Mouse (Mus musculus): Measurements from ENCODE around the gene Schip1. TPM values are rescaled to one million over a fixed set of nuclear protein-coding genes. Genes with fewer than 3 reads are reported as not detected.

Schip1 gene
- polyA plus RNA-seq, 1 experiment from 2014 or later: 71.8 TPM

GRCm38 (mm10) chr3:68403343-68403742 is 338.7 kb downstream of the Schip1 start:
- TF ChIP-seq CTCF (IDR thresholded peaks at IDR 0.05; ENCODE audit: low read depth): no peak
- Histone ChIP-seq H3K9ac (ENCODE audit: low read depth, low read length) (no peak overlapping the region), H3K4me3 (replicated peaks; ENCODE audit: low read depth, low read length) (no peak overlapping the region), H3K36me3 (ENCODE audit: insufficient read depth, low read length) (no peaks in the 10 kb centered on the region), H3K4me1 (replicated peaks; ENCODE audit: insufficient read depth, low read length) (no peaks in the 10 kb centered on the region), H3K4me2 (ENCODE audit: low read length) (no peak overlapping the region), H3K27me3 (ENCODE audit: insufficient read depth, low read length) (no peaks in the 10 kb centered on the region), H3K9me3 (replicated peaks; ENCODE audit: low read length) (no peaks in the 10 kb centered on the region), H3K27ac (no peak overlapping the region)
- WGBS: 68% methylated on average over 4 of the region's 4 CpGs
- DNase-seq (ENCODE audit: low spot score) (no peak), ATAC-seq (replicated peaks; ENCODE audit: low FRiP score, low read depth) (no peak)

- Histone ChIP-seq H3K9ac (ENCODE audit: low read depth, low read length) (no peak overlapping the region), H3K4me2 (ENCODE audit: low read length) (no peak overlapping the region), H3K27me3 (ENCODE audit: insufficient read depth, low read length) (no peaks in the 10 kb centered on the region), H3K4me3 (replicated peaks; ENCODE audit: low read depth, low read length) (no peak overlapping the region), H3K4me1 (replicated peaks; ENCODE audit: insufficient read depth, low read length) (no peaks in the 10 kb centered on the region), H3K36me3 (ENCODE audit: insufficient read depth, low read length) (no peaks in the 10 kb centered on the region), H3K27ac (no peak overlapping the region), H3K9me3 (replicated peaks; ENCODE audit: low read length) (no peaks in the 10 kb centered on the region)
- DNase-seq (ENCODE audit: low spot score) (no peak), ATAC-seq (replicated peaks; ENCODE audit: low FRiP score, low read depth) (no peak)
- TF ChIP-seq CTCF (IDR thresholded peaks at IDR 0.05; ENCODE audit: low read depth): no peak
- WGBS: 76% methylated on average over 2 of the region's 2 CpGs
Measured at GRCm38 (mm10) chr3:68403783-68404217, 339.2 kb downstream of the Schip1 start.

GRCm38 (mm10) chr3:68405724-68406123 is 341.1 kb downstream of the Schip1 start:
- no peaks in the 10 kb centered on the region for H3K36me3 ChIP-seq (ENCODE audit: insufficient read depth, low read length)
- WGBS: 65% methylated on average over 5 of the region's 5 CpGs
- no peaks in the 10 kb centered on the region for H3K27me3 ChIP-seq (ENCODE audit: insufficient read depth, low read length)
- no peaks in the 10 kb centered on the region for H3K4me1 ChIP-seq (replicated peaks; ENCODE audit: insufficient read depth, low read length)
- no peak overlapping the region for H3K4me2 ChIP-seq (ENCODE audit: low read length)
- H3K4me3 ChIP-seq (replicated peaks; ENCODE audit: low read depth, low read length): no peak overlapping the region
- no peak for TF ChIP-seq CTCF (IDR thresholded peaks at IDR 0.05; ENCODE audit: low read depth)
- H3K9me3 ChIP-seq (replicated peaks; ENCODE audit: low read length): no peaks in the 10 kb centered on the region
- no peak overlapping the region for H3K27ac ChIP-seq
- no peak overlapping the region for H3K9ac ChIP-seq (ENCODE audit: low read depth, low read length)
- DNase-seq (ENCODE audit: low spot score) (no peak), ATAC-seq (replicated peaks; ENCODE audit: low FRiP score, low read depth) (no peak)

GRCm38 (mm10) chr3:68412262-68412661 is 347.7 kb downstream of the Schip1 start:
- Histone ChIP-seq H3K4me2 (ENCODE audit: low read length) (no peak overlapping the region), H3K27ac (no peak overlapping the region), H3K9me3 (replicated peaks; ENCODE audit: low read length) (no peaks in the 10 kb centered on the region), H3K27me3 (ENCODE audit: insufficient read depth, low read length) (no peaks in the 10 kb centered on the region), H3K9ac (ENCODE audit: low read depth, low read length) (no peak overlapping the region), H3K4me3 (replicated peaks; ENCODE audit: low read depth, low read length) (no peak overlapping the region), H3K4me1 (replicated peaks; ENCODE audit: insufficient read depth, low read length) (no peaks in the 10 kb centered on the region), H3K36me3 (ENCODE audit: insufficient read depth, low read length) (no peaks in the 10 kb centered on the region)
- TF ChIP-seq CTCF (IDR thresholded peaks at IDR 0.05; ENCODE audit: low read depth): no peak
- ATAC-seq (replicated peaks; ENCODE audit: low FRiP score, low read depth) (no peak), DNase-seq (ENCODE audit: low spot score) (peak; percentile 64)
- WGBS: 20% methylated on average over 3 of the region's 3 CpGs

GRCm38 (mm10) chr3:68419792-68420191 is 355.2 kb downstream of the Schip1 start:
- no peak for TF ChIP-seq CTCF (IDR thresholded peaks at IDR 0.05; ENCODE audit: low read depth)

GRCm38 (mm10) chr3:68420927-68421326 is 356.3 kb downstream of the Schip1 start:
- ATAC-seq (replicated peaks; ENCODE audit: low FRiP score, low read depth) (no peak), DNase-seq (ENCODE audit: low spot score) (no peak)

More at GRCm38 (mm10) chr3:68419792-68420191, 355.2 kb downstream of the Schip1 start:
- DNase-seq (ENCODE audit: low spot score): no peak
- Histone ChIP-seq H3K27ac (no peak overlapping the region), H3K9me3 (replicated peaks; ENCODE audit: low read length) (no peaks in the 10 kb centered on the region), H3K36me3 (ENCODE audit: insufficient read depth, low read length) (no peaks in the 10 kb centered on the region), H3K4me1 (replicated peaks; ENCODE audit: insufficient read depth, low read length) (no peaks in the 10 kb centered on the region), H3K4me2 (ENCODE audit: low read length) (no peak overlapping the region), H3K9ac (ENCODE audit: low read depth, low read length) (no peak overlapping the region), H3K4me3 (replicated peaks; ENCODE audit: low read depth, low read length) (no peak overlapping the region), H3K27me3 (ENCODE audit: insufficient read depth, low read length) (no peaks in the 10 kb centered on the region)
- 87% methylated on average over 4 of the region's 4 CpGs for WGBS
- ATAC-seq (replicated peaks; ENCODE audit: low FRiP score, low read depth): no peak

GRCm38 (mm10) chr3:68421849-68422248 is 357.2 kb downstream of the Schip1 start:
- H3K4me1 ChIP-seq (replicated peaks; ENCODE audit: insufficient read depth, low read length): no peaks in the 10 kb centered on the region
- no peak for DNase-seq (ENCODE audit: low spot score)
- TF ChIP-seq CTCF (IDR thresholded peaks at IDR 0.05; ENCODE audit: low read depth): no peak
- H3K9me3 ChIP-seq (replicated peaks; ENCODE audit: low read length): no peaks in the 10 kb centered on the region
- no peak for ATAC-seq (replicated peaks; ENCODE audit: low FRiP score, low read depth)
- no peak overlapping the region for H3K4me3 ChIP-seq (replicated peaks; ENCODE audit: low read depth, low read length)
- no peak overlapping the region for H3K4me2 ChIP-seq (ENCODE audit: low read length)
- H3K27ac ChIP-seq: no peak overlapping the region
- whole genome bisulfite sequencing: 91% methylated on average over 2 of the region's 2 CpGs
- no peak overlapping the region for H3K9ac ChIP-seq (ENCODE audit: low read depth, low read length)
- no peaks in the 10 kb centered on the region for H3K36me3 ChIP-seq (ENCODE audit: insufficient read depth, low read length)
- H3K27me3 ChIP-seq (ENCODE audit: insufficient read depth, low read length): no peaks in the 10 kb centered on the region

More at GRCm38 (mm10) chr3:68420927-68421326, 356.3 kb downstream of the Schip1 start:
- no peak overlapping the region for H3K9ac ChIP-seq (ENCODE audit: low read depth, low read length)
- no peak overlapping the region for H3K4me3 ChIP-seq (replicated peaks; ENCODE audit: low read depth, low read length)
- WGBS: 76% methylated on average over 2 of the region's 2 CpGs
- no peak overlapping the region for H3K27ac ChIP-seq
- no peaks in the 10 kb centered on the region for H3K4me1 ChIP-seq (replicated peaks; ENCODE audit: insufficient read depth, low read length)
- H3K4me2 ChIP-seq (ENCODE audit: low read length): no peak overlapping the region
- no peaks in the 10 kb centered on the region for H3K9me3 ChIP-seq (replicated peaks; ENCODE audit: low read length)
- H3K27me3 ChIP-seq (ENCODE audit: insufficient read depth, low read length): no peaks in the 10 kb centered on the region
- H3K36me3 ChIP-seq (ENCODE audit: insufficient read depth, low read length): no peaks in the 10 kb centered on the region
- no peak for TF ChIP-seq CTCF (IDR thresholded peaks at IDR 0.05; ENCODE audit: low read depth)
